Mouse (Mus musculus): ENCODE measurements around the gene Mre11a.

The Mre11a gene

GRCm38 (mm10) chr9:14784039-14785002 is at the start of gene Mre11a, which contains the start of gene Ankrd49:
Mre11a (plus strand) TSS chr9:14784654.
Ankrd49 (minus strand) TSS chr9:14784856.
- DNase-seq, result peak; percentile 96

- DNase-seq, result peak in 1 of 2 experiments; percentile 5
Measured at GRCm38 (mm10) chr9:14739498-14740150, 44.8 kb upstream of the Mre11a start.

- no peak for DNase-seq
Measured at GRCm38 (mm10) chr9:14740151-14740924, 44.1 kb upstream of the Mre11a start, which contains the start of gene Piwil4. Piwil4 (minus strand) TSS chr9:14740733.

- DNase-seq, result no peak
Measured at GRCm38 (mm10) chr9:14750901-14751502, 33.5 kb upstream of the Mre11a start.

DNA sequence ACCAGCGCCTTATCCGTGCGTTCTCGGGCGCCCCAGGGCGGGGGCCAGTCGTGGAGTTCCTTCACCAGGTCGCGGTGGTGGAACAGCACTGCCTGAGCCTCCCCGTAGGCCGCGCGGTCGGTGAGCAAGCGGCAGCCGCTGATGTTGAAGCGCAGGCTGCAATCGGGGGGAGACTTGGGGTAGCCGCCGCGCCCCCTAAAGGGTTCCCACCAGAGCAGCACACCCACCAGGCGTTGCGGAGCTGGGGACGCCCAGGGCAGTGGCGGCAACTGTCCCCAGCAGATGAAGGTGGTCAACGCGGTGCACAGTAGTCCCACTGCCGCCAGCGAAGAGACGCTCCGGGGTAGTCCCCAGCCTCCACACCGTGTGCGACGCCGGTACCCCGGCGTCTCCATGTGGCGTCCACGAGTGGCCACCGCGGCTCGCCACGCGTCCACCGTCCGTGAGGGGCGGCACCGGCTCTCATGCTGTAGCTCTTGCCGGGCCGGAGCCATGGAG is 32.9 kb upstream of the Mre11a start:
- DNase-seq, result peak in 1 of 2 experiments; percentile 8

GRCm38 (mm10) chr9:14752001-14752522 is 32.4 kb upstream of the Mre11a start, which contains the start of gene Fut4:
Fut4 (minus strand) TSS chr9:14752393.
- DNase-seq, result peak; percentile 77 to 88

- DNase-seq, result no peak
Measured at GRCm38 (mm10) chr9:14753947-14754346, 30.5 kb upstream of the Mre11a start.

GRCm38 (mm10) chr9:14754469-14754868 is 30.0 kb upstream of the Mre11a start:
- DNase-seq, result no peak

DNA sequence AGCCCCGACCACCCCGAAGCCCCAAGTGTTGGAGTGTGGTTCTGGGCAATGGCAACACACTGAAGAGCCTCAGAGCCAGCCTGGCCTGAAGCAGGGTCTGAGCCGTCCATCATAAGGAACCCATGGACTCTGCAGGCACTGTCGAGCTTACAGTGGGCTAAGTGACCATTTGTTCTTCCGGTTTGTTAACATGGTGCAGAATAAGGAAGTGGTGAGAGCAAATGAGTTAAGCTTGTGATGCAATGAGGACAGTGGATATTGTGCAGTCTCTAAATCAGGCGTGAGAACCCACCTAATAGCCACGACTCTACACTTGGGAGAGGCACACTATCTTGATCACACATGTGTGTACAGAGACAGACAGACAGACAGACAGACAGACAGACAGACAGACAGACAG is 25.9 kb upstream of the Mre11a start:
- DNase-seq, result no peak

DNA sequence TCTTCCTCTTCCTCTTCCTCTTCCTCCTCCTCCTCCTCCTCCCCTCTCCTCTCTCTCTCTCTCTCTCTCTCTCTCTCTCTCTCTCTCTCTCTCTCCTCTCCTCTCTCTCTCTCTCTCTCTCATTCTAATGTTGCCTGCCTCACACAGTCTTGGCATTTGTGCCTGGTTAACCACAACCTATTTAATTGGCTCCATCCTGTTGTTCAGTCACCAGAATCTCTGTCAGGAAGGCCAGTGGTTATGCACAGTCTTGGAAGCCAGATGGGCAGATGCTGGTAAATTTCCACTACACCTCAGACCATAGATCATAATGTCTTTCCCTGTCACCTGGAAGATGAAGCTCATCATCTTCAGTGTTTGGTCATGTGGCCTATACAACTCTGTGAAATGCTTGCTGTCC is 25.2 kb upstream of the Mre11a start:
- no peak for DNase-seq

- DNase-seq, result peak; percentile 46 to 71
Measured at GRCm38 (mm10) chr9:14764765-14765164, 19.7 kb upstream of the Mre11a start.

GRCm38 (mm10) chr9:14769811-14770210 is 14.6 kb upstream of the Mre11a start:
- no peak for DNase-seq

DNA sequence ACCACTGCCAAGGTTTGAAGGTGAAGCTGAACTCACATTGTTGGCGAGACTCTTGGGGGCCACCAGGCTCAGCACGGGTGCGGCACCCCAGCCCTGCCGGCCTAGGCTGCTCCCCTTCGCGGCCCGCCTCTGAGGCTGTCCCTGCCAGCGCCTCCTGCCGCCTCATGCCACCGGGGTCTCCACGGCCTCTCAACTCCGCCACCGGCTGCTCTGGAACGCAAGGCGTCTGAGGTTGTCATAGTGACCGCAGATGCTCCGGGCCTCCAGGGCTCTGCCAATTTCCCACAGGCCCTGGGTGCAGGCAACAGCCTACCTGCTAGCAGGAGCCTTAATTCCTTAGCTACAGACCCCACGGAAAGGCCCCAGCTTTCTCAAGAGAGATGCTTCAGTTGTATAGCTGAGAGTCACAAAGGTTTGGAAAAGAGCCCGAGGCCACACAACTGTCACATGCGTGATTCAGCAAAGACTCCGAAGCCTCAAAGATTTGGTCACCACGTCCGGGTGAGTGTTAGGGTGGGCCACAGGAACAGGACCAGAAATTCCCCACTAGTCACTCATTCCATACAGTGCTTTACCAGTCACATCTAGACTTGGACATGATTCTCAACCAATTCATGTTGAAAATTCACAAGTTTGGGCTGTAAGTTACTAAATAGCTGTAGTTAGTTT is 13.5 kb upstream of the Mre11a start, which contains the start of gene 1700012B09Rik:
Gene 1700012B09Rik (minus strand): TSS at position 228 of the 669 bp plus-strand sequence.
- no peak for DNase-seq

GRCm38 (mm10) chr9:14772074-14772473 is 12.4 kb upstream of the Mre11a start:
- DNase-seq, result no peak

- no peak for DNase-seq
Measured at GRCm38 (mm10) chr9:14773813-14774212, 10.6 kb upstream of the Mre11a start.

DNA sequence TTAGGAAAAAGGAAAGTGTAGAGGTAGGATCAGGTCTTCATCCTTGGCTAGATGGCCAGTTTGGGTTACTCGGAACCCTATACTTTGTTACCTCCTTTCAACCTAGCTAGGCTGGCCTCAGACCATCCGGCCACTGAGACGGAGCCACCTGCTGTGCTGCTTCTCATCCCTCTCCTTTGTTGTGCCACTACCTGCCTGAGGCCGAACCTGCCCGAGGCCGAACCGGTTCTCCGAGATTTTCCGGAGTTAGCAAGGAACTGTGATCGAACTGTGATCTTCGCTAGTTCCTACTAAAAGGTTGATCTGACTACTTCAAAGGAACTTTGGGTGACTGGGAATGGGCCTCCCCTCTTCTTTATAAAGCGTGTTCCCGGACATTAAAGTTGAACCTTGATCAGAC is 6.1 kb upstream of the Mre11a start:
- no peak for DNase-seq

GRCm38 (mm10) chr9:14787356-14787755 is 2.9 kb downstream of the Mre11a start:
- no peak for DNase-seq

DNA sequence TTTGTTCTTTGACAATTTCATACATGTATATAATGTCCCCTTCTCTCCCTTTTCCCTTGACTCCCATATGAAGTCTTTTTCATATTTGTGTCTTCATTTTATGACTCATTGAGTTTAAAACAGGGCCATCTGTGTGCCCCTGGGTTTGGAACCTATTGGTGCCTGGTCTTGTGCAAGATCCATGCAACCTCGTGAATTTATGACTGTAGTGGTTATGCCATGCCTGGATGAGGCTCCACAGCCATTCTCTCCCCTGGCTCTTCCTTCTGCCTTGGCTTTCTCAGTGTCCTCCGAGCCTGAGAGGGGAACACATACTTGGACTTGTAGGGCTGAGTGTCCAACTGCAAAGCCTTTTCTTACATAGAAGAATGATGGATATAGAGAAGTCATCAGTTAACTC is 21.3 kb downstream of the Mre11a start:
- DNase-seq, result no peak

GRCm38 (mm10) chr9:14806786-14807185 is 22.3 kb downstream of the Mre11a start:
- DNase-seq, result no peak

DNA sequence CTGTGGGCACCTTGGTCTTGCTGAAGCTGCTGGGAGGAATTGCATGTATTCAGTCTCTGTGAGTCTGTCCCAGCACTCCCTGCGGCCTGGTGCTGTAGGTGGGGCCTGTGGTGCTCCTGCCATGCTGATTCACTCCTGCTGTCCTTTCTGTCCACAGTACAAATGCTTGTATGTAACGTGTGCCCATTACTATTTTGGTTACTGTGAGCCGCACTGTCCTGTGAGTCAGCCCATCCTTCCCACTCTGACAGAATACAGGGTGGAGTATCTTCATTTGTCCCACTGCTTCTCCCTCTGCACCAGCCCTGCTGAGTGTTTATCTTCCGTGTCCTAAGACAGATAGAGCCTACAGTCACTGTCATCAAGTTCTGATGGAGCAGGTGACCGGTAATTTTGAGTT is 25.7 kb downstream of the Mre11a start:
- no peak for DNase-seq

DNA sequence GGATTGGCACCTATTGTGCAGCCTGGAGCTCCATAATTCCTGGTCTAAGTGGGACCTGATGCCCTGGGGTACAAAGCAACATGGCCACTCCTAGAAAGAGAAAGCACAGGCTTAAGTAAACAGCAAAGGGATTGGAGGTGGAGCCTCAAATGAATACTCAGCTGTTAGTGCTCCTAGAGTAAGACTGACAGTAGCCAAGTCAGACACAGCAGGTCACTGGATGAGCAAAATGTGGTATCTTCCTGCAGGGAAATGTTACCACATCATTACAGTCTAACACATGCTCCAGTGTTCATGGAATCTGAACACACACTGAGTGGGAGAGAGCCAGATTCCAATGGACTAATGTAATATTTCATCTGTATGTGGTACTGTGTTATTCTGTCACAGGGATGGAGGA is 36.9 kb downstream of the Mre11a start:
- no peak for DNase-seq
